Mouse (Mus musculus): Measurements from ENCODE around the gene Pdcd1lg2. TPM values are rescaled to one million over a fixed set of nuclear protein-coding genes. Genes with fewer than 3 reads are reported as not detected.

Pdcd1lg2 gene
- polyA plus RNA-seq (2015; fragmentation: Nextera tagmentation; extraction: Ambion mirVana): 0.14 and 0.15 TPM in 2 replicates

GRCm38 (mm10) chr19:29410619-29411018 lies at the start of gene Pdcd1lg2:
Gene Pdcd1lg2 (plus strand): TSS chr19:29410919.

GRCm38 (mm10) chr19:29366969-29367622 lies 43.6 kb upstream of the Pdcd1lg2 start, which contains the start of the genes Plgrkt and Cd274:
Gene Plgrkt (minus strand): TSS chr19:29367390.
Gene Cd274 (plus strand): TSS chr19:29367455.

Other genes with a start within 250 kb of the Pdcd1lg2 start
- 10.4 and 10.6 TPM in 2 replicates for gene Jak2, start 159.1 kb upstream of the Pdcd1lg2 start, polyA plus RNA-seq (2015; fragmentation: Nextera tagmentation; extraction: Ambion mirVana)
- 1.2 and 1.9 TPM in 2 replicates for gene Insl6, start 85.6 kb upstream of the Pdcd1lg2 start, polyA plus RNA-seq (2015; fragmentation: Nextera tagmentation; extraction: Ambion mirVana)
- gene Rln1, start 76.2 kb upstream of the Pdcd1lg2 start, polyA plus RNA-seq (2015; fragmentation: Nextera tagmentation; extraction: Ambion mirVana): 5.1 and 6.3 TPM in 2 replicates
- 68.9 and 69.0 TPM in 2 replicates for gene Plgrkt, start 43.5 kb upstream of the Pdcd1lg2 start, polyA plus RNA-seq (2015; fragmentation: Nextera tagmentation; extraction: Ambion mirVana)
- gene Cd274, start 43.5 kb upstream of the Pdcd1lg2 start, polyA plus RNA-seq (2015; fragmentation: Nextera tagmentation; extraction: Ambion mirVana): 0.57 and 0.61 TPM in 2 replicates
- gene Ric1, start 111.4 kb downstream of the Pdcd1lg2 start, polyA plus RNA-seq (2015; fragmentation: Nextera tagmentation; extraction: Ambion mirVana): 13.5 TPM in 2 replicates
- 11.6 and 11.9 TPM in 2 replicates for gene Ermp1, start 237.5 kb downstream of the Pdcd1lg2 start, polyA plus RNA-seq (2015; fragmentation: Nextera tagmentation; extraction: Ambion mirVana)